Mouse (Mus musculus): ENCODE data around the gene Copz1. TPM values are rescaled to one million over a fixed set of nuclear protein-coding genes. Genes with fewer than 3 reads are reported as not detected.
"Not testable (repeated sequence)": the region's sequence is repeated elsewhere in the genome, so short reads cannot be mapped to it uniquely, and the experiment has no call there.

Copz1 gene
- polyA plus RNA-seq, 1 experiment from 2014 or later, result 334 TPM

DNA sequence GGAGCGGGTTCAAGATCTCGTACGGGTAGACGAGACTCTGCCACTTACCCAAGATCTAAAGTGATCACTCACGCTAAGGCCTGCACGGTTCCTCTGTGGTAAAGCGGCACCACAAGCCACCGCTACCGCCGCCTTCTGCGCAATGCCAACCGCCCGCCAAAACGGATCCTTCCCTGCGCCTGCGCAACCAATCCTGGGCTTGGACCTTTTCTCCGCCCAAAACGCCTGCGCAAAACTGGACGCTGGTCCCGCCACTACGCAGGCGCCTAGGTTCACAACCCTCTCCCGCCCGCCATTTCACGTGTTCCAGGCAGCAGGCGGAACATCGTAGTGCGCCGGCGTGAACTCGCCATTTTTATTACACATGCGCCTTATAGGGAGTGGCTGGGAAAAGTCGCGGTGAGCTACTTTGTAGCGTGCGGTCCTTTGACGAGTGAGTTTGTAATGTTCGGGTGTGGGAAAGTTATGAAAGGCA lies 32.8 kb upstream of the Copz1 start, which contains the start of gene Cbx5:
Gene Cbx5 (minus strand): TSS at position 132 of the 475 bp plus-strand sequence.
- H3K27ac ChIP-seq (replicated peaks; ENCODE audit: low read depth, low read length), result peak within 1 kb of the TSS; percentile 85
- under 1% methylated on average over 39 of the region's 39 CpGs for WGBS

DNA sequence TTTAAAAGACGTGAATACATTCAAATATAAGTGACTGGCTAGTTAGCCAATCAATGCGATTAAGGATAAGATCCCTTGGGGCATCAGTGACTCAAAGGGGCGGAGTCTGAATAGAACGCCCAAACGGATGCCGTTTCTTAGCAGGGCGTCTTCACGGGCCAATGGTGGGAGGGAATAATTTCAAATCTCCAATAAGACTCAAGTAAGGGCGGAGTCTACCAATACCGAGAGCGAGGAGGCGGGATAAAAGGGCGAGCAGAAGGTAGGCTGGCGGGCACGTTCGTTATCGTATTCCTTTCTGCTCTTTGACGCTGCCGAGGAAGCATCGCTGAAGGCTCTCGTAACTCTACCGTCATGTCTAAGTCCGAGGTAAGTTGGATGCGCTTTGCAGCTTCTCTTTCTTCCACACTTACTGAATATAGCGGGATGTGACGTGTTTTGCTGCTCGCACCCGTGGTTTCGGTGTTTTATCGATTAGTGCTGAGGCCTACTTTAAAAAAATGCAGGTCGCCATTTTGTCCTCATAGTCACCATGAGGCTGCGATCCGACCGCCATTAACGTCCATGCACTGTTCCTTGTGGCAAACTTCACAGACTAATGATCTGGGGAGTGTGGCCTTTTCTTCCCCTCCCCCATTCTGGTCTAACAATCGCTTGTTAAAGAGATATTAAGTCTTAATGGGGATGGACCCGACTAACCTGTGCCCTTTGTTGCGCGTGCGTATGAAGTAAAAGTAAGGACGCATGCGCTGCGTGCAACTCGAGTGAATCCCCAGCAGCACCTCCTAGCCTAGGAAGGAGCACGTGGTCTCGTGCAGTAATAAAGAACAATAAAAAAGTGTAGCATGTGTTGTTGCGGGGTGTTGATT lies 32.1 kb upstream of the Copz1 start, which contains the start of gene Hnrnpa1:
Gene Hnrnpa1 (plus strand): TSS at position 273 of the 869 bp plus-strand sequence.
- H3K4me3 ChIP-seq (ENCODE audit: low read depth, low read length), result peak within 1 kb of the TSS; percentile 58
- peak; percentile 91 for DNase-seq (ENCODE audit: low spot score)
- H3K9me3 ChIP-seq (ENCODE audit: control insufficient read depth, low read length), result no peaks in the 10 kb centered on the region
- WGBS, result under 1% methylated on average over 47 of the region's 47 CpGs
- peak within 1 kb of the TSS; percentile 86 for H3K9ac ChIP-seq (ENCODE audit: low read length)
- peaks cover 17% of the 10 kb centered on the region for H3K36me3 ChIP-seq (ENCODE audit: control insufficient read depth, insufficient read depth, low read length)
- no peaks in the 10 kb centered on the region for H3K27me3 ChIP-seq (ENCODE audit: control insufficient read depth, insufficient read depth, low read length)
- peak within 1 kb of the TSS; percentile 85 for H3K27ac ChIP-seq (replicated peaks; ENCODE audit: low read depth, low read length)
- peak; percentile 92 for ATAC-seq (ENCODE audit: insufficient number of reproducible peaks, low FRiP score, low TSS enrichment, low read depth)
- H3K4me1 ChIP-seq (ENCODE audit: control insufficient read depth, insufficient read depth, low read length), result peaks cover 11% of the 10 kb centered on the region
- peak within 1 kb of the TSS; percentile 86 for H3K4me2 ChIP-seq (ENCODE audit: low read depth, severe bottlenecking)

More for the DNA sequence above, 32.8 kb upstream of the Copz1 start, which contains the start of gene Cbx5:
- H3K4me3 ChIP-seq (ENCODE audit: low read depth, low read length), result peak within 1 kb of the TSS; percentile 58
- no peaks in the 10 kb centered on the region for H3K9me3 ChIP-seq (ENCODE audit: control insufficient read depth, low read length)
- ATAC-seq (ENCODE audit: insufficient number of reproducible peaks, low FRiP score, low TSS enrichment, low read depth), result peak; percentile 90
- H3K4me1 ChIP-seq (ENCODE audit: control insufficient read depth, insufficient read depth, low read length), result peaks cover 11% of the 10 kb centered on the region
- peak within 1 kb of the TSS; percentile 86 for H3K4me2 ChIP-seq (ENCODE audit: low read depth, severe bottlenecking)
- H3K36me3 ChIP-seq (ENCODE audit: control insufficient read depth, insufficient read depth, low read length), result peaks cover 17% of the 10 kb centered on the region
- H3K9ac ChIP-seq (ENCODE audit: low read length), result peak within 1 kb of the TSS; percentile 86
- no peaks in the 10 kb centered on the region for H3K27me3 ChIP-seq (ENCODE audit: control insufficient read depth, insufficient read depth, low read length)
- DNase-seq (ENCODE audit: low spot score), result peak; percentile 96

DNA sequence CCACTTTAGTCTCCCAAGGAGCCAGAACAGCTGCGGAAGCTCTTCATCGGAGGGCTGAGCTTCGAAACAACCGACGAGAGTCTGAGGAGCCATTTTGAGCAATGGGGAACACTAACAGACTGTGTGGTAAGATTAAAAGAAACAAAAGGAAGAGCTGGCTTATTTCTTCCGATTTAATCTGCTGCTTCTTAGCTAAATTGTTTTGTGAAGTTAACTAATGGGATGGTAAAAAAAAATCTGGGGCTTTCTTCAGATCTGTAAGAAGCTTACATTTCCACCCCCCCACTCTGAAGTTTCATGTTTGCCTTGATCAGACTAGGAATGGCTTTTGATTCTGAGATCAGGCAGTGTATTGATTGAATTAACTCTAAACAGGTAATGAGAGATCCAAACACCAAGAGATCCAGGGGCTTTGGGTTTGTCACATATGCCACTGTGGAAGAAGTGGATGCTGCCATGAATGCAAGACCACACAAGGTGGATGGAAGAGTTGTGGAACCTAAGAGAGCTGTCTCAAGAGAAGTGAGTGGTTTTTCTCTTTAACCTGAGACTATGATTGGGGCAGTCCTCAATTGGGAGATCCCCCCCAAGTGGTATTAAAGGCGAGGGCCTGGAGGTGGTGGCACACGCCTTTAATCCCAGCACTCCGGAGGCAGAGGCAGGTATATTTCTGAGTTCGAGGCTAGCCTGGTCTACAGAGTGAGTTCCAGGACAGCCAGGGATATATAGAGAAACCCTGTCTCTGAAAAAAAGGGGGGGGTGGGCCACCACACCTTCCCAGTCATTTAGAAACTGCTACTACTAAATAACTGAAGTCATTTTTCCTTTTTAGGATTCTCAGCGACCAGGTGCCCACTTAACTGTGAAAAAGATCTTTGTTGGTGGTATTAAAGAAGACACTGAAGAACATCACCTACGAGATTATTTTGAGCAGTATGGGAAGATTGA lies 31.2 kb upstream of the Copz1 start:
- WGBS, result 9% methylated on average over 12 of the region's 12 CpGs
- Histone ChIP-seq H3K9ac (ENCODE audit: low read length) (peak overlapping the region; percentile 86), H3K4me3 (ENCODE audit: low read depth, low read length) (peak overlapping the region; percentile 58), H3K36me3 (ENCODE audit: control insufficient read depth, insufficient read depth, low read length) (peaks cover 24% of the 10 kb centered on the region), H3K4me2 (ENCODE audit: low read depth, severe bottlenecking) (peak overlapping the region; percentile 86), H3K27ac (replicated peaks; ENCODE audit: low read depth, low read length) (peak overlapping the region; percentile 85), H3K4me1 (ENCODE audit: control insufficient read depth, insufficient read depth, low read length) (peaks cover 11% of the 10 kb centered on the region)
- H3K9me3 ChIP-seq (ENCODE audit: control insufficient read depth, low read length); ATAC-seq (ENCODE audit: insufficient number of reproducible peaks, low FRiP score, low TSS enrichment, low read depth); DNase-seq (ENCODE audit: low spot score); H3K27me3 ChIP-seq (ENCODE audit: control insufficient read depth, insufficient read depth, low read length): not testable (repeated sequence)

DNA sequence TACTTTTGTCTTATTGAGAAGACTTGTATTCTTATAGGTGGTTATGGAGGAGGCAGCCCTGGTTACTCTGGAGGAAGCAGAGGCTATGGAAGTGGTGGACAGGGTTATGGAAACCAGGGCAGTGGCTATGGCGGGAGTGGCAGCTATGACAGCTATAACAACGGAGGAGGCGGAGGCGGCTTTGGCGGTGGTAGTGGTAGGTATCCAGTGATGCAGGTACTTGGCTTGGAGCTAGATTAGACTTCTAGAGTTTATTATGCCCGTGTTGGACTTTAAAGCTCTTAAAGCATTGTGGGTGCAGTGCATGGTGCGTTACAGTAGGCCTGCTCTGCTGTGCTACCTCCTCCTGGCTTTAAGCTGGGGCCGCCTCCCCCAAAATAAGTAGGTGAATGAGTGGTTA lies 29.6 kb upstream of the Copz1 start:
- no peak overlapping the region; the same call in 1 of the 2 replicates for H3K9ac ChIP-seq (ENCODE audit: low read length)
- peak overlapping the region; percentile 58 for H3K4me3 ChIP-seq (ENCODE audit: low read depth, low read length)
- H3K27me3 ChIP-seq (ENCODE audit: control insufficient read depth, insufficient read depth, low read length), result no peaks in the 10 kb centered on the region
- WGBS, result 82% methylated on average over 8 of the region's 8 CpGs
- peaks cover 37% of the 10 kb centered on the region for H3K36me3 ChIP-seq (ENCODE audit: control insufficient read depth, insufficient read depth, low read length)
- H3K9me3 ChIP-seq (ENCODE audit: control insufficient read depth, low read length), result no peaks in the 10 kb centered on the region
- ATAC-seq (ENCODE audit: insufficient number of reproducible peaks, low FRiP score, low TSS enrichment, low read depth) (no peak), DNase-seq (ENCODE audit: low spot score) (no peak)
- H3K4me2 ChIP-seq (ENCODE audit: low read depth, severe bottlenecking), result peak overlapping the region; percentile 86
- H3K27ac ChIP-seq (replicated peaks; ENCODE audit: low read depth, low read length), result no peak overlapping the region
- H3K4me1 ChIP-seq (ENCODE audit: control insufficient read depth, insufficient read depth, low read length), result peaks cover 9% of the 10 kb centered on the region

DNA sequence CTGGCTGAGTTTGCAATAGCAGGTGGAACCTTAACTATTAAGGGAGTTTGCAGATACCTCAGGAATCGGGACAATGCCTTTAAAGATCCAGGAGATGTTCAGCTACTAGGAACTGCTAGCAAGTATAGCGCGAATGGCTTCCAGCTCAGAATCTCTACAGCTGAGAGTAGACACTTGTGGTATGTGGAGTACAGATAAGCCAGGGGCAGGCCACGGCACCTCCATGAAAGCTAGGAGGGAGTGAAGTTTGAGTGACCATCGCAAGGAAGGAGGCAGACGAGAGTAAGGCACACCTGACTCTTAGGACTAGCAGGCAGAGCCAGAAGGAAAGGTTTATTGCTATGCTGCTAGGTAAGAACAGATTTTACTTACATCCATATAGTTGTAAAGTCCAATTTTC lies 26.9 kb upstream of the Copz1 start:
- Histone ChIP-seq H3K4me2 (ENCODE audit: low read depth, severe bottlenecking) (no peak overlapping the region), H3K27ac (replicated peaks; ENCODE audit: low read depth, low read length) (no peak overlapping the region), H3K4me1 (ENCODE audit: control insufficient read depth, insufficient read depth, low read length) (peaks cover 9% of the 10 kb centered on the region), H3K27me3 (ENCODE audit: control insufficient read depth, insufficient read depth, low read length) (no peaks in the 10 kb centered on the region), H3K9me3 (ENCODE audit: control insufficient read depth, low read length) (no peaks in the 10 kb centered on the region), H3K36me3 (ENCODE audit: control insufficient read depth, insufficient read depth, low read length) (peaks cover 47% of the 10 kb centered on the region), H3K9ac (ENCODE audit: low read length) (no peak overlapping the region), H3K4me3 (ENCODE audit: low read depth, low read length) (no peak overlapping the region)
- ATAC-seq (ENCODE audit: insufficient number of reproducible peaks, low FRiP score, low TSS enrichment, low read depth) (no peak), DNase-seq (ENCODE audit: low spot score) (no peak)
- 82% methylated on average over 6 of the region's 6 CpGs for WGBS

DNA sequence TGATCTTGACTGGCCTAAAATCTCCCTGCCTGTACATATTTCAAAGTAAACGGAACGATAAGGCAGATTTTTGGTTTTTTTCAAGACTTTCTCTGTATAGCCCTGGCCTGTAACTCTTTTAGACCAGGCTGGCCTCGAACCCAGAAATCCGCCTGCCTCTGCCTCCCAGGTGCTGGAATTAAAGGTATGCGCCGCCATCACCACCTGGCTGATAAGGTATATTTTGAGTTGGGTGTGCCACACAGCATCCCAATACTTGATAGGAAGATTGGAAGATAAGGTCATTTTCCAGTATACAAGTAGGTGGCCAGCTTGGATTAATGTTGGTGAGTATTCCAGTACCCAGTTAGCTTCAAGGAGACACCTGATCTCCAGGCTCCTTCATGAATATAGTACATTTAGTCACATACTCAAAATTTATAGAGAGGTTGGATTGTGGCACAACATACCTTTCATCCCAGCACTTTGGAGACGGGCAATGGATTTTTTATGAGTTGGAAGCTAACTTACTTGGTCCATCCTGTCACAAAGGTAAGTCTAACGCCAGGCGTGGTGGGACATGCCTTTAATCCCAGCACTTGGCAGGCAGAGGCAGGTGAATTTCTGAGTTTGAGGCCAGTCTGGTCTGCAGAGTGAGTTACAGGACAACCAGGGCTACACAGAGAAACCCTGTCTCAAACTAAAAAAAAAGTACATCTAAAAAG lies 25.3 kb upstream of the Copz1 start:
- H3K9ac ChIP-seq (ENCODE audit: low read length), result no peak overlapping the region
- H3K4me3 ChIP-seq (ENCODE audit: low read depth, low read length), result no peak overlapping the region
- H3K9me3 ChIP-seq (ENCODE audit: control insufficient read depth, low read length), result no peaks in the 10 kb centered on the region
- ATAC-seq (ENCODE audit: insufficient number of reproducible peaks, low FRiP score, low TSS enrichment, low read depth) (0 out of 2 replicates have a peak, but pooled peaks have one; percentile 14), DNase-seq (ENCODE audit: low spot score) (no peak)
- H3K4me1 ChIP-seq (ENCODE audit: control insufficient read depth, insufficient read depth, low read length), result peaks cover 9% of the 10 kb centered on the region
- H3K36me3 ChIP-seq (ENCODE audit: control insufficient read depth, insufficient read depth, low read length), result peaks cover 45% of the 10 kb centered on the region
- no peak overlapping the region for H3K4me2 ChIP-seq (ENCODE audit: low read depth, severe bottlenecking)
- no peaks in the 10 kb centered on the region for H3K27me3 ChIP-seq (ENCODE audit: control insufficient read depth, insufficient read depth, low read length)
- H3K27ac ChIP-seq (replicated peaks; ENCODE audit: low read depth, low read length), result no peak overlapping the region
- WGBS, result 86% methylated on average over 9 of the region's 9 CpGs

DNA sequence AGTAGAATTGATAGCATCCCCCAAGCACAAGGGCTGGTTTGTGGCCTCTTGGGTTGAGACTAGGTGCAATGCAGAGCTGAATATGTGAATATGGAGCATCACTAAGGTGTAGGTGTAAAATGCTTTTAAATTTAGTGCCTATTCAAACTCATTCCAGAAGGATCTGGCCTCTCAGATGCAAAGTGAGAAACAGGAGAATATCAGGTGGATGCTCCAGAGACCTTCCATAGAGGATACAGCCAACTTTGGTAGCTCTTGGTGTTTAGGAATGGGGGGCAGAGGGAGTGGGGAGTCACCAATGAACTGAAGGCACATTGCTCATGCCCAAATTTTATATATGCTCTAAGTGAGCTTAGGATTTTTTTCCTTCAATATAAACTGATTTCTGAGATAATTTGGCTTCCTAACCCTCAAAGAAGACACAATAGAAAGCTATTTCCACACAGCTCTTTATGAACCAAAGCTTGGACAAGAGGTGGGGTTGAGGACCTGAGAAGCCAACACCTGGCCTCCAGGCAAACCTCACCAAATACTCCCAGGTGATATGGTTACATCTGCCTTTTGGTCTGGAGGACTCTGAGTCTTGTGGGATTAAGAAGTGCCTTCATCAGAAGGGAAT lies 24.6 kb upstream of the Copz1 start:
- no peak overlapping the region for H3K4me3 ChIP-seq (ENCODE audit: low read depth, low read length)
- peaks cover 3% of the 10 kb centered on the region for H3K4me1 ChIP-seq (ENCODE audit: control insufficient read depth, insufficient read depth, low read length)
- H3K4me2 ChIP-seq (ENCODE audit: low read depth, severe bottlenecking), result no peak overlapping the region
- H3K27me3 ChIP-seq (ENCODE audit: control insufficient read depth, insufficient read depth, low read length), result no peaks in the 10 kb centered on the region
- ATAC-seq (ENCODE audit: insufficient number of reproducible peaks, low FRiP score, low TSS enrichment, low read depth) (no peak), DNase-seq (ENCODE audit: low spot score) (no peak)
- no peak overlapping the region for H3K9ac ChIP-seq (ENCODE audit: low read length)
- no peak overlapping the region for H3K27ac ChIP-seq (replicated peaks; ENCODE audit: low read depth, low read length)
- H3K36me3 ChIP-seq (ENCODE audit: control insufficient read depth, insufficient read depth, low read length), result peaks cover 38% of the 10 kb centered on the region
- no peaks in the 10 kb centered on the region for H3K9me3 ChIP-seq (ENCODE audit: control insufficient read depth, low read length)
